Mouse (Mus musculus) stomach, postnatal 0 days (tissue): ENCODE data around the gene Fam78b.

ENCODE experiments used
- CTCF ChIP-seq: IDR thresholded peaks from 2 replicates; pipeline ENCODE4 v1.5.1; 2016; ENCODE audit warnings: antibody characterized with exemption, low read depth, mild to moderate bottlenecking, moderate library complexity
- EP300 ChIP-seq: optimal IDR thresholded peaks from 2 replicates; pipeline ENCODE3; 2016; ENCODE audit warnings: antibody characterized with exemption

- TF ChIP-seq CTCF (no peak), EP300 (no peak)
Measured at GRCm38 (mm10) chr1:167057543-167057942, 56.3 kb downstream of the Fam78b start.
